Mouse (Mus musculus) left cerebral cortex, adult 2 months (tissue): ENCODE results near the gene Nelfe. TPM values are rescaled to one million over a fixed set of nuclear protein-coding genes. Genes with fewer than 3 reads are reported as not detected.

Experiments
- DNase-seq, 2 experiments: peaks; one replicate each; pipeline ENCODE4 v3.0.0; 2021 to 2022; ENCODE audit warnings: low spot score in 2 of 2, mixed read lengths in 1 of 2; ENCODE audit errors: extremely low spot score in 1 of 2
- H3K27ac ChIP-seq: fragments of 200-600 bp; 2 replicates; pipeline ENCODE4 v1.8.1; 2022
- H3K4me3 ChIP-seq: fragments of 200-600 bp; 2 replicates; pipeline ENCODE4 v1.8.1; 2022
- CTCF ChIP-seq: fragments of 200-600 bp; IDR thresholded peaks from 2 replicates; pipeline ENCODE4 v1.8.1; 2022; ENCODE audit warnings: antibody characterized with exemption, mild to moderate bottlenecking, moderate library complexity
- intact Hi-C: fragments of 180-260 bp; cut with DNase I; formaldehyde crosslinking; loops from one replicate; pipeline ENCODE4 v1.15.1; 2025
- total RNA-seq, 2 experiments: library from RNA; stranded (reverse); gene quantifications; 2 replicates each; pipeline ENCODE4 v1.2.3; 2021

The Nelfe gene
- total RNA-seq, 2 experiments from 2014 or later, result 35.3 to 40.3 TPM

DNA sequence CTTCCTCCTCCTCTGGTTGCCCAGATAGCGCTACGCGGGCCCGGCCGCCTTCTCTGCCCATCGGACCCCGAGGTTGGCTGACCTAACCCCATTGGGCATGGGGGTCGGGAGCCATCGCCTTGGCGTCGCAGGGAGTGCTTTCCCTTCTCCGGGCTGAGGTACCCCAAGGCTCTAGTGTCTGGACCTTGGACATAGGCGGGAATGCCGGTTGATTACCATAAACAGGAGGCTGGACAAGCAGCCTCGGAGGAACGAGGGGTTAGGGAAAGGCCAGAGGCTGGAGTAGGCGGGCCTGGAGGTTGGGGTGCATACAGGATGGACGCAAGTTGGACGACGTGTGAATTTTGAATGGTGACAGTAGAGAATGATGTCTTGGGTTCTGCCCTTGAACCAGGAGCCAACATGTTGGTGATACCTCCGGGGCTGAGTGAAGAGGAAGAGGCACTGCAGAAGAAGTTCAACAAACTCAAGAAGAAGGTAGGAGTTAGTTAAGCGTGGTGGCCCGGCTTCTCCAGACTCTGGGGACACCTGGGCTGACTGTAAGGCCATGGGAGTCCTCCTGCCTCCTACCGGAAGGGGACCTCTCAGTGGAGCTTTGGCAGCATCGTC, 430 bp downstream of the Nelfe start:
- H3K27ac ChIP-seq, result peak overlapping the region; percentile 71
- intact Hi-C loops, result loop anchor here (1.0 to 5.0 kb wide), 3 partner anchors 14 to 387 kb away; partner anchors contain the start of genes Nfkbil1 and Stk19
- no peak for DNase-seq
- H3K4me3 ChIP-seq, result peak overlapping the region; percentile 81
- TF ChIP-seq CTCF, result no peak

DNA sequence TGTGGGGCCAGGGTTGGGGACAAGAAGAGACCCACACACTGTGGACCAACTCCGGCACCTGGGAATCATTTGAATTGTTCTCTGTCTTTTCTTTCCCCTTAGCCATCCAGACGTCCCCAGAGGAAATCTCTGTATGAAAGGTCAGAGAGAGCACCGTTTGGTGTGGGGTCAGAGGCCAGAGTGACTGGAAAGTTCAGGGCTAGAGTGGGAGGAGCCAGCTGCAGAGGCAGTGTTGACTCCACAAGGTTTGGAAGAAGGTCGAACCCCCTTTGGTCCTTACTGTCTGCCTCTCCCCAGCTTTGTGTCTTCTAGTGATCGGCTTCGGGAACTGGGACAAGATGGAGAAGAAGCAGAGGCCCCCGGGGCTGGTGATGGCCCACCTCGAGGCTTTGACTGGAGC, 3.3 kb downstream of the Nelfe start:
- DNase-seq, result no peak
- Histone ChIP-seq H3K27ac (no peak overlapping the region), H3K4me3 (no peak overlapping the region)
- intact Hi-C loops, result loop anchor here (5.0 kb wide), 1 partner anchor 384 kb away; the partner anchor contains the start of gene Nfkbil1
- TF ChIP-seq CTCF, result no peak

DNA sequence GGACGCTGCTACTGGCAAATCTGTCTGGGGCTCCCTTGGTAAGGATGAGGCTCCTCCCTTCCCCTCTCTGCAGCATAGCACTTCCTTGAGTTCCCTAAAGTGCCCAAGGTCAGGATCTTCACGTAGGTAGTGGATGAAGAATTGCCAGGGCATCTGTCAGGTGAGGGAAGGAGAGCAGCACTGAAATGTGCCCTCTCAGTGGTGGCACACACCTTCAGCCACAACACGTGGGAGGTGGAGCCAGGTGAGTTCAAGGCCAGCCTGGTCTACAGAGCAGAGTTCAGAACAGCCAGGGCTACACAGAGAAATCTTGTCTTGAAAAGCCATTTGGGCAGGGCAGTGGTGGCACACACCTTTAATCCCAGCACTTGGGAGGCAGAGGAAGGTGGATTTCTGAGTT, 4.6 kb downstream of the Nelfe start:
- Histone ChIP-seq H3K4me3 (no peak overlapping the region), H3K27ac (no peak overlapping the region)
- TF ChIP-seq CTCF, result no peak
- intact Hi-C loops, result loop anchor here (2.0 to 5.0 kb wide), 3 partner anchors 38 to 383 kb away; partner anchors contain the start of genes Lsm2 and Nfkbil1
- no peak for DNase-seq

DNA sequence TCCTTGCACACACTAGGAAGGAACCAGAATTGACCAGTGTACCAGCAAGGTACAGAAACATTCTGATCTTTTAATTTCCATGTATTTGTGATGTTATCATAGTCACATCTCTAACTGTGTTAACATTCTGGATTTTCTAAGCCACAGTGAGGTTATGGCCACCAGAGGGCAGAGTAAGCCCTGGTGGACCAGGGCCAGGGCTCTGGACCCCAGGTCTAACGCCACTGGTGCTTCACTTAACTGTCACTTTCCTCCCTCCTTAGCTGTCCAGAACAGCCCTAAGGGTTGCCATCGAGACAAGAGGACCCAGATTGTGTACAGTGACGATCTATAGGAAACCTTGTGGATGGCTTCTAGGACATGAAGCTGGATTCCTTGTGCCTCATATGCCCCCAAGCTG, 5.6 kb downstream of the Nelfe start:
- TF ChIP-seq CTCF, result peak; percentile 84
- no peak overlapping the region for H3K4me3 ChIP-seq
- H3K27ac ChIP-seq, result no peak overlapping the region
- DNase-seq, result no peak
- intact Hi-C loops, result loop anchor here (2.0 to 5.0 kb wide), 2 partner anchors 37 to 126 kb away; partner anchors contain the start of gene Lsm2

DNA sequence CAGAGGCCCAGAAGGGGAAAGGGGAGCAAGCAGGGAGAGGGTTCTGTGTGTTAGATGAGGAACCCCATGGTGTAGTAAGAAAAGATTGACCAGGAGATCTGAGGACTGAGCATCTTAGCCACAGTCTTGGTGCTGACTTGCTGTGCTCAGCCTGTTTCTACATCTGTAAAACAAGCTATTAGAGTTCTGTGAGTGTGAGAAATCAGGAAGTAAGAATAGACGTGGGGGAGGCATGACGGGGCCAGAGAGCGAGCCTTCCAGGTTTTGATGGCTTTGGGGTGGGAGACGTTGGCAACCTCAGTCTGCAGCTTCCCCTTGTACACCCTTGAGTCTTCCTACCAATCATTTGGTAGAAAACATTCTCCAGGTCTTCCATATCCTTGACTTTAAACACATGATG, 8.5 kb downstream of the Nelfe start:
- TF ChIP-seq CTCF, result no peak
- Histone ChIP-seq H3K4me3 (no peak overlapping the region), H3K27ac (no peak overlapping the region)
- DNase-seq, result no peak
- intact Hi-C loops, result loop anchor here (5.0 kb wide), 1 partner anchor 124 kb away; the partner anchor contains the start of gene Lsm2

DNA sequence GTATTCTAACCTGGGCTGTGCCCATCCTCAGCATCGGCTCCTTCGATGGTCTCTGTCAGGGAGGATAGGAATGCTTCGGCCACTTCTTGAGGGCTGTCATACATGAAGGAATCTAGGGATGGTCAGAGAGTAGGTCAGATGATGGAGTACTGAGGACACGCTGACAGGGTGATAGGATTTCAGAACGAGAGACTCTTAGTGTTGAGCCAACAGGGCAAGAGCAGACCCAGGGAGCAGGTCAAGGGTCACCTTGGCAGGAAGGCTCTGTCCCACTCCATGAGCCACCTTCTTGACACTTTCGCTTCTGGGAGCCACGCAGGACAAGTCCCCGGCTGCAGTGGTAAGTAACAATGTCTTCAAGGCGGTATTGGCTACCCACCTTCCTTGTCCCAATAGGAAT, 10.3 kb downstream of the Nelfe start:
- intact Hi-C loops, result no loop called here
- no peak overlapping the region for H3K27ac ChIP-seq

DNA sequence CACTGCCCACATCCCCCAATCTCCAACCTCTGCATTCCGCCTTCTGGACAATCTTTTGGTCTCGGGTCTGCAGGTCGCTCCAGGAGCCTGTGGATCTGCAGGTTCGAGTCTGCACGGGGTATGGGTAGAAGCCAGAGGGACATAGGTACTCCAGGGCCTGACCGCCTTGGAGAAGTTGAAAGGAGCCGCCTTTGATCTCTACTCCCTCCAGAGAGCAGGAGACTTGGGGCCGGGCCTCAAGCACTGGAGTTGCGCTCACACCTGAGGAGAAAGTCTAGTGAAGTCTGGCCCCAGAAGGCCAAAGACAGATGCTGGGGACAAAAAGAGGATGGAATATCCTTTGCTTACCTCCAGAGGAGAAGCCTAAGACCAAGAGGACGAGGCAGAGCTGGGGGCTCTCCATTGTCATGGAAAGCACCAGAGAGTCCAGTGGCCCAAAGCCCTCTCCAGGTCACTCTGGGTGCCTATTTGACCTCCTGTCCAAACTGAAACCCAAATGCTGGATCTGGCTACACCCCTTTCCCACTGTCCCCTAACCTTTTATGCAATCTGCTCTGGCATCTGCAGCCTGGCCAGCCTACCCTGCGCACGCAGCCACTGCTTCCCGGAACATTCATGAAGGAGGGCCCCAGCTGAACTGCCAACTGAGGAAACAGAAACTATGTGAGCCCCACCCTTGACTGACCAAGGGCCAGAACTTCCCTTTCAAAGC, 11.7 kb downstream of the Nelfe start:
- intact Hi-C loops, result no loop called here
- Histone ChIP-seq H3K27ac (no peak overlapping the region), H3K4me3 (no peak overlapping the region)
- no peak for DNase-seq
- TF ChIP-seq CTCF, result no peak

More for the DNA sequence above, 10.3 kb downstream of the Nelfe start:
- no peak for TF ChIP-seq CTCF
- DNase-seq, result no peak
- H3K4me3 ChIP-seq, result no peak overlapping the region

DNA sequence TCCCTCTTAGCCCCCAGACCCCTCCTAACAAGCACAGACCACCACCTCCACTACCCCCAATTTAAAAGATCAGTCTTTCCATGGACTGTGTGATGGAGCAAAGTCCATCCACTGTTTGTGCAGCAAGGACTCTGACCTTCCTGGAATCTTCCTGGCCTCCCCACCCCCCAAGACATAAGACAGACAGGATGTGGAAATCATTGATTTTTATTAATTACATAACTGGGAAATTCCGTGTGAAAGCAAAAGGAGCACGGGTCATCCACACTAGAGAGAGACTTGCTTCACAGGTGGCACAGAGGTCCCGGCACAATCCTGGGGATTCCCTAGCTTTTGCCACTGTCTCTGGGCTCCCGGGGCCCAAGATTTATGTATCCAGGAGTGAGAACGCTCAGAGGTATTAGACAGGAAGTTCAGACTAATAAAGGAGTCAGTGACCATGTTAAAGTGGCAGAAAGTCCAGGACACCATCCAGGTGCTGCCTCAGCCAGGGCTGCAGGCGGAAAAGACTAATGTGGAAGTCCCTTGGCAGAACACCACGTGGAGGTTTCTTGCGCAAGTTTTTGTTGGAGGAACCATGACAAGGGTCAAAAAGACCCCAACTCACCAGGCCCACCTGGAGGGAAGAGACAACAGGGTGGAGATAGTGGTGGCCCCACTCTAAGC, 12.4 kb downstream of the Nelfe start, which contains the start of gene Cfb:
Gene Cfb (minus strand): TSS at position 103 of the 666 bp plus-strand sequence.
- H3K27ac ChIP-seq, result no peak within 1 kb of the TSS
- TF ChIP-seq CTCF, result no peak
- no peak for DNase-seq
- H3K4me3 ChIP-seq, result no peak within 1 kb of the TSS
- intact Hi-C loops, result no loop called here

DNA sequence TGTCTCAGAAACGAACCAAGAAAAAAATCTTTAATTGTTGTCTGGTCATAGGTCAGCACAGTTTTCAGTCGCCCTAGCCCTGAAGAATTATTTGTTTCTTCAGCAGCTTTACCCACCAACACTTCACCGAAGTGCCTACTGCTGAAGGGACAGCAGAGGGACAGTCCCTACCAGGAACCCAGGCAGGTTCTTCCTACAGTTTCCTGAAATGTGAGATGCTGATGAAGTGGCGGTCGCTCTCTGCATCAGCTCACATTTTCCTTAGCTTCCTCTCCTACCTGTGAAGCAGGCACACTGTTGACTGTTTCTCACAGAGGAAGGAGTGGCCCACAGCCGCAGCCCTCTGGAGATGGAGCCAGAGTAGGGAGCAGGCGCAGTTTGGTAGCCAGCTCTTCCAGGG, 15.8 kb downstream of the Nelfe start:
- Histone ChIP-seq H3K27ac (no peak overlapping the region), H3K4me3 (no peak overlapping the region)
- DNase-seq, result no peak
- intact Hi-C loops, result no loop called here
- no peak for TF ChIP-seq CTCF

DNA sequence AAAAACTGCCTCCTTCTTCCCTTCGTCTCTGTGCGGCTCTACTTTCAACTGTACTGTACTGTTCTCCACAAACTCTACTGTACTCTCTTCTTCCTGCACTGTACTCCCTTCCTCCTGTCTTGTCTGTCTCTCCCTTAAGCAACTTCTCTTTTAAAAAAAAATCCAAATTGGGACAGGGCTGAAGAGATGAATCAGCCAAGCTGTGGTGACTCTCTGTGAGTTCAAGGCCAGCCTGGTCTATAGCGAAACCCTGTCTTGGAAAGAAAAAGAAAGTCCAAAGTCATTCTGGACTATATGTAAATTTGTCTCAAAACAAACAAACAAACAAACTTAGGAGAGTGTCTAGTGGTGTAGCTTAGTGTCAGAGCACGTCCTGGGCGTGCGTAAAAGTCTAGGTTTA, 24.1 kb downstream of the Nelfe start:
- intact Hi-C loops, result loop anchor here (10.0 kb wide), 1 partner anchor 150 kb away; no protein-coding TSS in a partner anchor
- no peak for DNase-seq
- no peak overlapping the region for H3K4me3 ChIP-seq
- no peak for TF ChIP-seq CTCF
- H3K27ac ChIP-seq, result no peak overlapping the region

DNA sequence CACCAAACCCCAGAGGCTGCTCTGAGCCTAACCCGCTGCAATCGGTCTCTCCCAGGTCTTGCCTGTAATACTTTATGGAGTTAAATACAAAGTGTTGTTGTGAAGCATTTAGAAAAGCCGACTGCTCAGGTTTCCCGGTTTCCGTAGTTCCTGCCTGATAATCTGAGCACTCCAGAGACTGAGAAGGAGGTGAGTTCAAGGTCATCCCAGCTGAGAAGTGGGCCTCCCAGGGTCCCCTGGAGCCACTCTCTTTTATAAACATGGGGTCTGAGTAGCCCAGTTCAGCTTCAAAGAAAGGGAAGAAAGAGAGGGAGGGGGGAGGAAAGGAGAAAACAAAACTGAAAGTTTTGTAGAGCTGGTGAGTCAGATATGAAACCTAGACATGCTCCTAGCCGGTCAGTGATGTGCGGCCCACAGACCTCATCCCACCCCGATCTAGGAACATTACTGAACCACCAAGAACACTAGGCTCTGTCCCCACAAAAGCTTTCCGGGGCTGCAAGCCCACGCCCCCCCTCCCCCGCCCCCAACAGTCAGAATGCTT, 29.2 kb downstream of the Nelfe start, which contains the start of gene Zbtb12:
Gene Zbtb12 (plus strand): TSS at position 148 of the 544 bp plus-strand sequence.
- intact Hi-C loops, result loop anchor here (10.0 kb wide), 1 partner anchor 155 kb away; no protein-coding TSS in a partner anchor
- DNase-seq, result no peak
- H3K27ac ChIP-seq, result no peak within 1 kb of the TSS
- no peak for TF ChIP-seq CTCF
- no peak within 1 kb of the TSS for H3K4me3 ChIP-seq
